Mouse (Mus musculus) adipocyte (in vitro differentiated cells): ENCODE measurements at regions not wholly inside any gene's neighbourhood (a gene's known extent, or its start where the extent isn't known, plus 50 kb on each side); places are given as distances from the start of the nearest gene placed in this dataset.
A peak's percentile ranks its signal among the peaks of the same experiment; 100 is the strongest.

Experiments used
- DNase-seq: peaks from one replicate; pipeline ENCODE4 v3.0.0-alpha.2; 2016; ENCODE audit warnings: low spot score

GRCm38 (mm10) chr1:166735545-166735944, 53.9 kb upstream of the Fmo9 start:
- no peak for DNase-seq

- DNase-seq = peak; percentile 44
These were observed 56.4 kb upstream of the Fmo9 start for GRCm38 (mm10) chr1:166738029-166738428.

GRCm38 (mm10) chr1:166750236-166750635, 68.6 kb upstream of the Fmo9 start:
- DNase-seq = no peak

GRCm38 (mm10) chr1:166750777-166751176, 69.1 kb upstream of the Fmo9 start:
- DNase-seq = no peak

GRCm38 (mm10) chr1:166751436-166751835, 69.8 kb upstream of the Fmo9 start:
- DNase-seq = no peak

GRCm38 (mm10) chr1:166752990-166753709, 71.5 kb upstream of the Fmo9 start:
- no peak for DNase-seq

GRCm38 (mm10) chr1:166758987-166759386, 77.3 kb upstream of the Fmo9 start:
- no peak for DNase-seq

- no peak for DNase-seq
These were observed 91.5 kb upstream of the Fmo9 start for GRCm38 (mm10) chr1:166773114-166773513.

GRCm38 (mm10) chr1:166782106-166782505, 100.5 kb upstream of the Fmo9 start:
- peak; percentile 20 for DNase-seq

GRCm38 (mm10) chr1:166787945-166788344, 106.3 kb upstream of the Fmo9 start:
- no peak for DNase-seq

- DNase-seq = no peak
These were observed 107.3 kb upstream of the Fmo9 start for GRCm38 (mm10) chr1:166788824-166789399.

- no peak for DNase-seq
These were observed 111.5 kb upstream of the Fmo9 start for GRCm38 (mm10) chr1:166793052-166793716.

GRCm38 (mm10) chr1:166793717-166794081, 112.1 kb upstream of the Fmo9 start:
- no peak for DNase-seq

- no peak for DNase-seq
These were observed 113.1 kb upstream of the Fmo9 start for GRCm38 (mm10) chr1:166794622-166795244.

- DNase-seq = no peak
These were observed 114.0 kb upstream of the Fmo9 start for GRCm38 (mm10) chr1:166795613-166796012.

- DNase-seq = no peak
These were observed 114.8 kb upstream of the Fmo9 start for GRCm38 (mm10) chr1:166796362-166796925.

GRCm38 (mm10) chr1:166796931-166797330, 115.3 kb upstream of the Fmo9 start:
- no peak for DNase-seq

GRCm38 (mm10) chr1:166800953-166801603, 119.4 kb upstream of the Fmo9 start:
- DNase-seq = no peak

- DNase-seq = no peak
These were observed 120.3 kb upstream of the Fmo9 start for GRCm38 (mm10) chr1:166801929-166802328.

- no peak for DNase-seq
These were observed 122.3 kb upstream of the Fmo9 start for GRCm38 (mm10) chr1:166803928-166804327.

- no peak for DNase-seq
These were observed 122.7 kb upstream of the Fmo9 start for GRCm38 (mm10) chr1:166804333-166804732.
